Mouse (Mus musculus) ES-Bruce4 (cell line): ENCODE data around the gene Zc3hc1. TPM values are rescaled to one million over a fixed set of nuclear protein-coding genes. Genes with fewer than 3 reads are reported as not detected.
A peak's percentile ranks its signal among the peaks of the same experiment; 100 is the strongest.

ENCODE experiments used
- H3K27ac ChIP-seq: 2 replicates; pipeline ENCODE4 v1.5.1; 2012; ENCODE audit warnings: low read length, inconsistent platforms; ENCODE audit not compliant: insufficient read depth
- H3K27me3 ChIP-seq: 2 replicates; pipeline ENCODE4 v1.6.1; 2012; ENCODE audit warnings: mild to moderate bottlenecking, low read length, inconsistent platforms; ENCODE audit not compliant: control insufficient read depth, poor library complexity, insufficient read depth, severe bottlenecking
- H3K36me3 ChIP-seq: 2 replicates; pipeline ENCODE4 v1.6.1; 2012; ENCODE audit warnings: inconsistent platforms, mild to moderate bottlenecking, low read length, moderate library complexity; ENCODE audit not compliant: control insufficient read depth, poor library complexity, insufficient read depth, severe bottlenecking
- H3K4me1 ChIP-seq: one replicate; pipeline ENCODE4 v1.8.1; 2011; ENCODE audit warnings: low read length; ENCODE audit not compliant: control insufficient read depth, insufficient read depth
- H3K4me3 ChIP-seq: 2 replicates; pipeline ENCODE4 v1.5.1; 2011; ENCODE audit warnings: low read depth, mild to moderate bottlenecking, low read length
- H3K9ac ChIP-seq: 2 replicates; pipeline ENCODE4 v1.6.1; 2012; ENCODE audit warnings: low read depth, mild to moderate bottlenecking, inconsistent platforms; ENCODE audit not compliant: poor library complexity, severe bottlenecking
- H3K9me3 ChIP-seq: replicated peaks from 2 replicates; pipeline ENCODE4 v1.6.1; 2012; ENCODE audit warnings: mild to moderate bottlenecking, low read length, inconsistent platforms; ENCODE audit not compliant: control insufficient read depth, poor library complexity, insufficient read depth, severe bottlenecking
- CTCF ChIP-seq: IDR thresholded peaks from one replicate; pipeline ENCODE4 v1.8.1; 2011; ENCODE audit warnings: low read depth, low read length
- EP300 ChIP-seq: IDR thresholded peaks from 2 replicates; pipeline ENCODE4 v1.6.1; 2011; ENCODE audit warnings: low read depth, low read length; ENCODE audit not compliant: insufficient read depth
- POLR2A ChIP-seq: IDR thresholded peaks from one replicate; pipeline ENCODE4 v1.8.1; 2011; ENCODE audit warnings: low read length; ENCODE audit not compliant: insufficient read depth
- polyA plus RNA-seq: library from polyadenylated mRNA; stranded (reverse); fragments of >200 nt; gene quantifications from 2 replicates; pipeline ENCODE4 v1.2.4, GENCODE M21; 2011; ENCODE audit warnings: low read depth; ENCODE audit not compliant: missing spikeins, insufficient read depth, insufficient read length

The Zc3hc1 gene
- polyA plus RNA-seq, 1 experiment: 76.3 TPM

GRCm38 (mm10) chr6:30416801-30417200, 26.0 kb upstream of the Zc3hc1 start:
- Histone ChIP-seq H3K36me3 (no peaks in the 10 kb centered on the region), H3K9me3 (no peaks in the 10 kb centered on the region), H3K4me1 (no peaks in the 10 kb centered on the region), H3K27me3 (no peaks in the 10 kb centered on the region), H3K27ac (no peak overlapping the region), H3K4me3 (no peak overlapping the region), H3K9ac (no peak overlapping the region)
- TF ChIP-seq EP300: no peak
- TF ChIP-seq CTCF: no peak
- TF ChIP-seq POLR2A: no peak

GRCm38 (mm10) chr6:30416126-30416525, 25.3 kb upstream of the Zc3hc1 start:
- H3K36me3 ChIP-seq: no peaks in the 10 kb centered on the region
- no peaks in the 10 kb centered on the region for H3K27me3 ChIP-seq
- no peaks in the 10 kb centered on the region for H3K4me1 ChIP-seq
- H3K9ac ChIP-seq: no peak overlapping the region
- no peak for TF ChIP-seq POLR2A
- TF ChIP-seq EP300: no peak
- peak; percentile 20 for TF ChIP-seq CTCF
- H3K9me3 ChIP-seq: no peaks in the 10 kb centered on the region
- H3K27ac ChIP-seq: no peak overlapping the region
- no peak overlapping the region for H3K4me3 ChIP-seq

- H3K27me3 ChIP-seq: no peaks in the 10 kb centered on the region
- H3K4me1 ChIP-seq: no peaks in the 10 kb centered on the region
- H3K9me3 ChIP-seq: no peaks in the 10 kb centered on the region
- TF ChIP-seq POLR2A: no peak
- TF ChIP-seq EP300: no peak
- TF ChIP-seq CTCF: no peak
- H3K4me3 ChIP-seq: no peak overlapping the region
- H3K9ac ChIP-seq: no peak overlapping the region
- no peak overlapping the region for H3K27ac ChIP-seq
- no peaks in the 10 kb centered on the region for H3K36me3 ChIP-seq
Observed at GRCm38 (mm10) chr6:30411311-30411710, 20.5 kb upstream of the Zc3hc1 start.

GRCm38 (mm10) chr6:30409399-30410093, 18.7 kb upstream of the Zc3hc1 start:
- H3K27me3 ChIP-seq: no peaks in the 10 kb centered on the region
- no peaks in the 10 kb centered on the region for H3K4me1 ChIP-seq

GRCm38 (mm10) chr6:30408276-30408675, 17.4 kb upstream of the Zc3hc1 start:
- H3K27ac ChIP-seq: no peak overlapping the region
- TF ChIP-seq CTCF (no peak), POLR2A (no peak), EP300 (no peak)
- no peaks in the 10 kb centered on the region for H3K9me3 ChIP-seq
- no peak overlapping the region for H3K9ac ChIP-seq
- H3K4me1 ChIP-seq: no peaks in the 10 kb centered on the region
- no peaks in the 10 kb centered on the region for H3K36me3 ChIP-seq
- no peak overlapping the region for H3K4me3 ChIP-seq
- no peaks in the 10 kb centered on the region for H3K27me3 ChIP-seq

More at GRCm38 (mm10) chr6:30409399-30410093, 18.7 kb upstream of the Zc3hc1 start:
- Histone ChIP-seq H3K36me3 (no peaks in the 10 kb centered on the region), H3K9me3 (no peaks in the 10 kb centered on the region), H3K27ac (no peak overlapping the region), H3K9ac (no peak overlapping the region), H3K4me3 (no peak overlapping the region)
- TF ChIP-seq POLR2A (no peak), EP300 (no peak), CTCF (no peak)

- Histone ChIP-seq H3K4me1 (no peaks in the 10 kb centered on the region), H3K9me3 (no peaks in the 10 kb centered on the region), H3K36me3 (no peaks in the 10 kb centered on the region), H3K27ac (no peak overlapping the region), H3K27me3 (no peaks in the 10 kb centered on the region), H3K4me3 (no peak overlapping the region), H3K9ac (no peak overlapping the region)
- TF ChIP-seq EP300 (no peak), CTCF (no peak), POLR2A (no peak)
Observed at GRCm38 (mm10) chr6:30404671-30405070, 13.8 kb upstream of the Zc3hc1 start.
